Mouse (Mus musculus) small intestine, adult 2 months (tissue): ENCODE results near the gene Tmem120a.

Source experiments
- CTCF ChIP-seq: fragments of 200-500 bp; IDR thresholded peaks from 2 replicates; pipeline ENCODE4 v1.5.1; 2012; ENCODE audit warnings: low read depth, mild to moderate bottlenecking, control low read depth, inconsistent platforms, low read length, moderate library complexity, mixed read lengths; ENCODE audit not compliant: insufficient replicate concordance, insufficient read length; ENCODE audit errors: extremely low read depth
- POLR2A ChIP-seq: fragments of 200-500 bp; IDR thresholded peaks from 2 replicates; pipeline ENCODE4 v1.6.1; 2012; ENCODE audit warnings: low read depth, mild to moderate bottlenecking, control low read depth, inconsistent platforms, low read length, moderate library complexity

GRCm38 (mm10) chr5:135751595-135751994, 7.3 kb upstream of the Tmem120a start:
- TF ChIP-seq CTCF (no peak), POLR2A (no peak)
